Mouse (Mus musculus) CH12F3 (cell line): Measurements from ENCODE around the gene Bicra.

Source experiments
- in situ Hi-C: fragments of 300-500 bp; cut with MboI; formaldehyde crosslinking; loops from 2 replicates; pipeline ENCODE4 v1.14.3; 2020; ENCODE audit warnings: low sequenced_read_pairs

Bicra gene

DNA sequence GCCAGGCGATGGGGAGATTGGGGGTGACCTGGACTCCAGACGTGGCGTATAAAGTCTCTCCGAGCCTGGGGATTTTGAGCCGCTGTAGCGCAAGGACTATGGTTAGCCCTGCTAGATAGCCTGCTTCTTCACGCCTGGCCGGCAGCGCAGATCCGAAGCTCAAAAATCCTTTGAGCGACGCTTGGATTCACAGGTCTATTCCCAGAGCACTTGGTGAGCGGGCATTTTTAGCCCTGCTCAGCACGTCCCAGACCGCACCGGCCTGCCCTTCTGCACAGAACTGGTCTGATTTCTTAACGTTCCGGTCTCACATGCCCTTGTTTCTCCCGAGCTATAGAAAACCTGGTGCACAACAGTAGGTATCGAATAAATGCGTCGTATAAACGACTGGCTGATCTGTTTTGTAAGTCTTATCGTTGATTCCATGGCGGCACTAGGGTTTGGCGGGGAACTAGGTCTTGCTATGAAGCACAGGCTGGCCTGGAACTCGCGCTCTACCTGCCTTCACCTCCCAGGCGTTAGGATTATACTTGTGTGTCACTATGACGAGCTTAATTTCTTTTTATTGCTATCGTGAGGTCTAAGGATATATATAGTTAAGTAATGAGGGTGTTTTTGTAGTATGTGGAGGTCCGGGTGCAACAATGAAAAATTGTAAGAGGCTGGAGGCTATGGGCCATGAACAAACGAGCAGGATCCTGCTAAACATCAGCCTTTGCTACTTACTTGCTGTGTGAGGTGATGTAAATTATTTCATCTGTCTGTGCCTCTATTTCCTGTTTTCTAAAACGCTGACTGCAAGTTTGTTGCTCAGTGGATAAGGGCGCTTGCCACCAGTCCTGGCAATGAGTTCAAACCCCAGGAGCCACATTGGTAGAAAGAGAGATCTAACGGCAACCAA, 1.2 kb upstream of the Bicra start:
- in situ Hi-C loops: no loop called here

DNA sequence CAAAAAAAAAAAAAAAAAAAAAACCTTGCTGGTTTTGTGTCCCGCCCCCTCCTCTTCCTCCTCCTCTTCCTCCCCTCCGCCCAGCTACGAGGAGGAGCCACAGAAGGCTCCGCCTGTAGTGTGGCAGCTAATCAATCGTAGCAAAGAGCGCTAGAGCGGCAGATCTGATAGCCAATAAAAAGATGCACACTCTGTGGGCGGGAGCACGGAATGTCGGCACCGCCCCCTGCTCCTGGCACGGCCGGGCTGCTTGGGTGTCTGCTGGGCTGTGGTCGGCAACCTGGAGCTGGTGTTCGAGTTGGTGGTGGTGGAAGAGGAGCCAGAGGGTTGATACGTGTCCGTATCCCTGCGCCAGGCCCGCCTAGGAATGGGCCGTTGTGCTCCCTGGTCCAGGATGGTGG, 443 bp upstream of the Bicra start:
- in situ Hi-C loops: no loop called here

DNA sequence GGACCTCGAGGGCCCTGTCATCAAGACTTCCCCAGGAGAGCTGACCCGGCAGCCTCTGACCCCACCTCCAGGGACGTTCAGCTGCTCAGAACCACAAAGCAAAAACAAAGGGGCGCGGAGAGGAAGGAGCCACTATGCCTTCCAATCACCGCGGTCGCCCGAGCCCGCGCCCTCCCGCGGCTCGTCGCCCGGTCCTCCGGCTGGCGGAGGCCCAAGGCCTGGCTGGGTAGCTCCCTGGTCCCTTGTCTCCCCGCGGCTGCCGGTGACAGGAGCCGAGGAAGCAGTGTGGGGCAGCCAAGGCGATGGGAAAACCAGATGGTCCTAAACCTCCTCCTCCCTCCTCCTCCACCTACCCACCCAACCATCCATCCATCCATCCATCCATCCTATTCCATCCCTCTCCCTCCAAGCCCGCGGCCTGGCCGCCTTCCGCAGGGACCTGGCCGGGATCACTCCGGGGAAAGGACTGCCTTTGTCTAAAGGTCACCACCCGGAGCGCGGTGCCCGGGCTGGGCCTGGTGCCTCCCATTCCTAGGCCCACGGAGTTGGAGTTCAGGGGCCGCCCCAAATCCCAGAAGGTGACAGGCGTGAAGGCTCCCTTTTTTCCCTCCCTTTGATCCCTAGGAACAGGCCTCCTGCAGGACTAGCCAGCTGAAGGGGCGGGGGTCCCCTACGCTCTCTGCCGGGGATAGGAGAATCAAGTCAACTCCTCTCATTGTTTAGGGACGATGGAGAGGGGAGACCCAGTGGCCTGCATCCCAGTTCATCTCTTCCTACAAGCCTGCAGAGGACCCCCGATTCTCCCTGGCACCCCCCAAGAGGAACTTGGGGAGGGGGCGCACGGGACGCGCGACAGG, 1.0 kb downstream of the Bicra start:
- in situ Hi-C loops: no loop called here

DNA sequence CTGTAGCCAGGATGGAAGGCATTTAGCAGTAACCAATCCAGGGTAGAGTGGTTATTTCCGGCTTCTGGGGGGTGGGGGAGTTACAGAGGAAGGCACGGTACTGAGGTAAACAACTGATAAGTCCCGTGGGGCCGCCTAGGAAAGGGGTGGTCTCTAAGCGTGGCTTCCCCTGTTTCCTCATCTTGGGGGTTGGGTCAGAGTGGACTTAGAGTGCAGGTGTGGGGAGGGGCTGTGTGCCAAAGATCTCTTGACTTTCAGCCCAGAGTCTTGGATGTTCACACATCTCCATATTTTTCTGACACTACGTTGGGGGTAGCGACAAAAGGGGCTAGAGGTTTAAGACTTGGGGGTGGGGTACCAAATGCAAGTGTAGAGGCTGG, 1.6 kb downstream of the Bicra start:
- in situ Hi-C loops: no loop called here

DNA sequence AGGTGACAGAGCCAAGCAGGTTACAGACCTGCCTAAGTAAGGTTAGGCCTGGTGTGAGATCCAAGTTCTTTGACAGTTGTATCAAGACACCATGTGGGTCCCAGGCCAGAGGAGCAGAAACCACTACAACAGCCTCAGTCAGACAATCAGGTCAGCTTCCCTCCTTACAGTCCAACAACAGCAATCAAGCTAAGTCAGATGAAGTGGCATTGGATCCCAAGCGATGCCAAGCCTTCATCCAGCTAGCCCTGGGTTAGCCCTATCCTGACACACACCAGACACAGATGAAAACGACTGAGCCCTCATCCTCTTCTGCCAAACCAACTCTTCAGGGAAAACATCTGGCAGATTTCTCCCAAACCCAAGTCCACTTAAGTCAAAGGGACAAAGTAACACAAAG, 2.2 kb downstream of the Bicra start:
- in situ Hi-C loops: no loop called here

DNA sequence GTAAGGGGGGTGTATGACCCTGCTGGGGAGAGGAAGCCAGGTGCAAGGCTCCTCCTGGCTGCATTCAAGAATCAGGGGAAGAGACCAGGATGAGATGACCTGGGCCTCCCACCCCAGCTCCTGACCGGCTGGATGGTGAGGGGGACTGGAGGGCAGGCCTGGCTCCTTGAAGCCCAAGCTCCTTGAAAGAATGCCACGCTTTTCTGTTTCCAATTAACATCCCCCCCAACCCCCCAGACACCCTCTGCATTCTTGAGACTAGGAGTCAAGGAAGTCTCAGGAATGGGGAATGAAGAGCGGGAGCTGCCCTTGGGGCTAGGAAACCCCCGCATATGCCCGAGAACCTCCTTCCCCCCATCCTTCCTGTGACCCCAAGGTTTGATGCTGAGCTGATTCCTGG, 3.2 kb downstream of the Bicra start:
- in situ Hi-C loops: no loop called here

DNA sequence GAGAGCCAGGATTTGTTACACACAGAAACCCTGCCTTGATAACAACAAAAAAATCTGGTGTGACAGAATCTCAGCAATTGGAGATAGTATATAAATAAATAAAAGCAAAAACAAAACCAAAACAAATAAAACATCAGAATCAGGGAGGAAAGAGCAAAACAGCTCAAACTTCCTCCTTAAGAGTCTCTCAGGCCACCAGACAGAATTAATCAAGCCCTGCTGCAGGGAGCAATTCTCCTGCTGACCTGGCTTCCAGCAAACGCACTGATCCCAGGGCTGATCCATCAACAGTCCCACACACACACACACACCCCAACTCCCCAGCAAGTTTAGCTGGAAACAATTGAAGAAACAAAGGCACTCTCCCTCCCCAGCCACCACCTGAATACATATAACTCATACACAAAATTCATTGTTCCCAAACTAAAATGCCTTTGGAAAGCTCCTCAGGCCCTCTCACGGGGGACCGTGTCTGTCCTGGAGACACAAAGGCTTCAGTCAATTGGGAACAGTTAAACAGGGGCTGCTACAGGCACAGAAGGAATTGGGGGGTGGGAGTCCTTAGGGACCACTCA, 3.8 kb downstream of the Bicra start:
- in situ Hi-C loops: no loop called here

DNA sequence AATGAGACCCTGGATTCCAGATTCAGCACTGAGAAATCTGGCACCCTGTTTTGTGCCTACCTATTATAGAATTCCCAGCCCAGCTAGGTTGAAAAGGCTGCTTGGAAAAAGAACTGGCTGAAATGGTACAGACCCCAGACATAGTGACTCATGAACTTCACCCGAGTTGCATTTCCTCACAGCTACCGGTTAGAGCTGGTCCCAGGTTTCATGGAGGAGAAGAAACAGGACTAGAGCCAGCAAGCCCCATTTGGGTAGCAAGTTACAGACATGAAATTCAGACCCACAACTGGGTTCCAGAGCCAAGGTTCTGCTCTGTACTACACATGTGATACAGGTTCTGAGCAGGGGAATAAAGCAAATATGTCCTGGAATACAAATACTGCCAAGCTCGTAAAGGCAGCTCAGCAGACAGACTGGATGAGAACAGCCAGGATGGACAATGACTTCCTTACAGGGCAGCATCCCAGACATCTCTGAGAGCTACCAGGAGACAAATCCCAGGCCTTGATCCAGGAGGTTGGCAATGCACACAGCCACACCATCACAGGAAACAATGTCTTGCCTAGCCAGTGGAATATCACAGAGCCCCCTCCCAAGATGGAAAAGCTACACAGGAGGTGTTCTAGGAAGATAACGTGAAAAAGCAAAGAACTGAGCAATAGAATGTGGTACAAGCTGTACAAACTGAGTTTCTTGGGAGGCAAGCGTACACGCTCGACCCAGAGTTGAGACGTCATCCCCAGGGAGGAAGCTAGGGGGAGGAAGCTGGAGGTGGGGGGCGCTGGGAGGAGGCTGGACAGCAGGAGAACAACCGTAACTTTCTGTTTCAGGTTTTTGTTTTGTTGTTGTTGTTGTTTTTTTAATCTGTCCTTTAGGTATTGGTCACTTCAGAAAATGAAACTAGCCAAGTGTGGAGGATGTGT, 4.6 kb downstream of the Bicra start:
- in situ Hi-C loops: no loop called here

DNA sequence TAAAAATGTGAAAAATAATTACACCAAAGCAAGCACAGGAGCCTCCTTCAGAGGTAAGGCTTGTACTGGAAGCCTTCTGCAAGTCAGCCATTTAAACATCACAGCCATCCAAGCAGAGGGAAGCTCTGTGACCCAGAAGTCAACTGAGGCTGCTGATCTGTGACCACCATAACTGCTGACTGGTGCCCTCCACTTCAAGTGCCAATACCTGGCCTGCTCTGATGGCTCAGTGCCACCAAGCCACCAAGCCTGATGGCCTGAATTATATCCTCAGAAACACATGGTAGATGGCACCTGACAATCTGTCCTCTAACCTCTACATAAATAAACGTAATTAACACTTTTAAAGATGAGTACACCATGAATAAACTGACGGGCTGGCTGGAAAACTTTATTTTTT, 6.5 kb downstream of the Bicra start:
- in situ Hi-C loops: no loop called here

DNA sequence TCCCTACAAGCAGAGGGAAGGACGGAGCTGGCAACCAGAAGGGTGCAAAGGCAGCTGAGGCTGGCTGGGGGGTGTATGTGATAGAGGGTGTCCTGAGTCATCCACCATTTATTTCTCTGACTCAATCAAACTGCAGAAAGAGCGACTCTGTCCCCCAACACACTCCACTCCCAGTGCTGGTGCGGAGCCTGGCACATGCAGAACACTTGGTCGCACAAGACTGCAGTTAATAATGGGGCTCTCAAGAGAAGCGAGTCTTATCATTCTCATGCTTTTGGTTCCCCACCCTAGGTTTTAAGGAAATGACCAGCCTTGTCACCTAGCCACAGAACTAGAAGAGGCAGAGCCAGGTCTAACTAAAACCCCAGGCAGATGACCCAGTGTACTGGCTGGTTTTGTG, 8.4 kb downstream of the Bicra start:
- in situ Hi-C loops: no loop called here

DNA sequence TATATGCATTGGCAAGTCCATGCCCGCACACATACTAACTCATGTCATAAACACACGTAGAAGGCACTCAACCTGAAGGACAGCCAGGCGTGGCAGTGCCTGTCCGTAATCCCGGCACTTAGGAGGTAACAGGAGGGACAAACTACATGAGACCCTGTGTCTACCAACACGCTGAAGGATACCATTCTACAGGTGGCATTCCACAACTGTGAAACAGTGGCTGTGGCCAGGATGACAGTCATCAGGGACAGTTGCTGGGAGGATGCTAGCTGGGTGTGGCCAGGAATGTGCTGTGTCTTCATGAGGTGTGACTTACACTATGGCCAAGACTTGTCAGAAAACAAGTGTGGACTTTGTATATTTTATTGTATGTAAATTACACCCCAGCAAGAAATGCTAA, 10.7 kb downstream of the Bicra start:
- in situ Hi-C loops: no loop called here

DNA sequence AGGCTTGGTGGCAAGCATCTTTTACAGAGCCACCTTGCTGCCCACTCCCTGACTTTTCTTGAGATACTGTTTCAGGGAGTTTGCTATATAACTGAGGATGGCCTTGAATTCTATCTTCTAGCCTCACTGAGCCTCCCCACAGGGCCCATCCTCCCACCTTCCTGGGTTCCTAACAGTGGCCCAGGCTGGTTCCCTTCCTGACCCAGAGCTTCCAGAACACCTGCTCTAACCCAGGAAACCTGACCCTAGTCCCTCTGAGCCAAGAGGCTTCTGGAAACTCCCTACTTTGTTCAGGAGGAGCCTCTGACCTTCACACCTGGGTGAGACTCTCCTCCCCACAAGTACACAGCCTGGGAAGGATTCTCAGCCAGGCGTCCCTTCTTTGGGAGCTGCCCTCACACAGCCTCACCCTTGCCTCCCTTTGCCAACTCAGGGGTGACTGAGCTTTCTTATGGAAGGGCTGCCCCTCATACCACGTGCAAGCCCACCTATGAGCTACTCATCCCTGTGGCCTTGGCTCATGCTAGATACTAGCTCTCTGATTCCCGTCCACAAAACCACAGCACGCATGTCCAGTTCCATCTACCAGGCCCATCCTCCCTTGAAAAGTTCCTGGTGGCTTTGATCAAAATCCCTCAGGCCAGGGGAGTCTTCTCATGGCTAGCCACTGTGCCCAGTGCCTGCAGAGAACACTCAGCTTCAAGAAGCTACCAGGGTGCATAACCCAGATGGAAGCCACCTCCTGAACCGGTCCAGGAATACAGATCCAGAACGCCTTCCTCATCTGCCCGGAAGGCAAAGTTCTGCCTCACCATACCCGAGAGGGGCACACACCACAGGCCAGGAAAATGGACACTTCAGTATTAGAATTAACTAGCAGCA, 13.9 kb downstream of the Bicra start:
- in situ Hi-C loops: no loop called here

DNA sequence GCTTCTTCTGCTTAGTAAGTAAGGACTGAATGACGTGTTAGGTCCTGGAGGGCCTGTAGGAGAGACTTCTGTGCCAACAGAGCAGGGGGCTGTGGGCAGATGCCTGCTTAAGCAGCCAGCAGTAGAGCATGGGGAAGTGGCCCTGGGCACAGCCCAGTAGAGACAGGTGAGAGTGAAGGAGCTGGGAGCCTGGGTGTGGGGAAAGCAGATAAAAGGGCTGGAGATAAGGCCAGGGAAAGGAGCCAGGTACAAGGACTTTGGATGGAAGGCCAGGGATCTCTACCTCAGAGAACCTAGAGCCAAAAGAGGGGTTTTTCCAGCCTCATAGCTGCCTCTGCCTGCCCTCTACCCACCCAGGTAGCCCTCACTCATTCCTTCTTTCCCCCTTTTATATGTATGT, 14.7 kb downstream of the Bicra start:
- in situ Hi-C loops: no loop called here

DNA sequence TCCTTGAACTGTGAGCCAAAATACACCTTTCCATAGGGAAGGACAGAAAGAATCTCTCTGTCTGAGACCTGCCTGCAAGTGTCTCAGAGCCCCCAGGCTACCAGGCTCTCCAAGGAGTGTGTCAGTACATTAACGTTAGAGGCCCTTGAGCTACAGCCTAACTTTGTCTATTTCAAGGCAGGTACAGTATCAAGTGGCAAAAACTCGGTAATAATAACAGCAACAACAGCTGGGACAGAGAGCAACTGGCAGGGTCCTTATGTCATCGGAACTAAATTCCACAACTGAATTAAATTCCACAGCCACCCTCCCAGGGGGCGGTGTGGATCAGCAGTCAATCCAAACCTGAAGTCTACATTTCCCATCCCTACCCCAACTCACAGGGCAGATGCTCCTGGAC, 16.6 kb downstream of the Bicra start:
- in situ Hi-C loops: no loop called here

DNA sequence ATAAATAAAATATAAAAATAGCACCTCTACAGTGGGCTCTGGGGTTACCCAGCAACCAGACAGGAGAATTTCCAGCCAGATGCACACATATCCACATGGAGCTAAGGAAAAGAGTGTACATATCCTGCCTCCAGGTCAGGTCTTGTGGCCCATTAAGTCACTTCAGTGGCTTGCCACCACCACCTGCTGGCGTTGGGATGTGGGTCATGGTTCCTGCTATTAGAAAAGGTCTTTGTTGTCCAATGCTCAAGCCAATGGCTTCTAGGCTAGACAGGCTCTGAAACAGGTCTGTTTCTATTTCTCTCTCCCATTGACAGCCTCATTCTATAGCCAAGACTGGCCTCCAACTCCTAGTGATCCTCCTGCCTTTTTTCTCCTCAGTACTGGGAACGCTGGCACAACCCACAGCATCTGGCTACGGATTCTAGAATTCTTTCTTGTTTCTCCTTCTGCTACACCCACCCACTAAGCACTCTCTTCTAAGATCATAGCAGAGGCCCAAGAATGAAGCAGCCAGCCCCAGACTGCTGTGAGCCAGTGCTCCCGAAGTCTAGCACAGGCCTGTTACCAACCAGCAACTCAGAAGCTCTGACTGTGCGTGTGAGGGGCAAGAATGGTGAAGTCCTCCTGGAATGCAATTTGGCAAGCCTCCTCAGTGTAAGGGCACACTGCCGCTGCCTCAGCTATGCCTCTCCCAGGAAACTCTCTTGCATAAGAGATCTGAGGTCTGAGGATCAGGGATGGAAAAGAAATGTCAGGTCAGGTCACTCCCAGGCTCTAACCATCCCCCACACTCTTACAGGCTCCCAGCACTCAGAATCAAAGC, 19.4 kb downstream of the Bicra start:
- in situ Hi-C loops: no loop called here

DNA sequence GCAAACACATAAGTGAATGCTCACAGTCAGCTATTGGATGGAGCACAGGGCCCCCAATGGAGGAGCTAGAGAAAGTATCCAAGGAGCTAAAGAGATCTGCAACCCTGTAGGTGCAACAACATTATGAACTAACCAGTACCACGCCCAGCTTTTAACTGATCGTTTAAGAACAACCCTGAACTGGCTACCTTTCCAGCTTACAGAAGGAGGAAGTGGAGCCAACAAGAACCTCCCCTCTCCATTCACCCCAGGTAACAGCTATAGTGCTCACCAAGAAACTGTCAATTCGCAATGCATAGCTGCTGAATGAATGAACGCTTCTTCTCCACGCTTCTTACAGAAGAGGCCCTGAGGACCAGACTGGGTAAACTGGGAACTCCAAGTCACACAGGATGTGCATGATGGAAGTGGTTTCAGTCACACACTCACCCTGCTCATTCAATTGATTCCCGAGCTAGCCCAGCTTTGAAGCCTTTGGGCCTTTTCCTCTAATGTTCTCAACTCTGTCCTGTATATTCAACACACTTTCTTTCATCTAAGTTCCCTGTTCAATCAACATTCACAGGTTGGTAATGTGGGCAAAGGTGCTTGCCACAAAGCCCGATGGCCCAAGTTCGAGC, 23.0 kb downstream of the Bicra start:
- in situ Hi-C loops: no loop called here

DNA sequence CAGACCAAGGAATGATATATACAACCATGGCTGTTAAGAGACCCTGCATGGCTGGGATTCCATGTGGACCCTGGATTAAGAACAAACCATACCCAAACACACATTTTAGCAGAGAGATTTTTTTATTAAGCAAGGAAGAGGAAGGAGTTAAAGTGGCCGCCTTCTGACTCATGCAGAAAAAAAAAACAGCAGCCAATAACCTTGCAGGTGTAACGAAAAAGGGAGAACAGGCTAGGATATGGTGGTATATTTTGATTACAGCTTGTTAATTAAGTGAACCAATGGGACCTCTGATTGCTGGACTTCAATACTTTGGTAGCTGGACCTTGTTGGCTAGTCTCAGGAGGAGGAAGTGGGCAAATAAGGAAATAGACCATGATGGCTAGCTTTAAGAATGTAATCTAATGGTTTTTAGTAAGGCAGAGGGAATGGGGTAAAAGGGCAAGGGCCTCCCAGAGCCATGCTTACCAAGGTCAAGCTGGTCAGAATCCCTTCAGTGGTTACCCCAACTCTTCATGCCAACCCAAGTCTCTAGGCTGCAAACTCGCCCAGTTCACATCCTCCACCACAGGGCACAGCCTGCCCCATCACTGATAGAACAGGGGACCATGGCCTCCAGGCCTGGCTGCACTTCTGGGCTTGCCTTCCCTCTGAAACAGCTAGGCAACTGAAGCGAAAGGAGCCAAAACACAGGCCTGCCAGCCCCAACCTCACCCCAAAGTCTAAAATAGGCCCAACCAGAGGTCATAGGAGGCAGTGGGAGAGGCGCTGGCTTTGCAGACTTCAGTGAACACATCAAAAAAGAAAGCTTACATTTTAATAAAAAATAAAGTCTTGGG, 28.2 kb downstream of the Bicra start:
- in situ Hi-C loops: no loop called here
